Mouse (Mus musculus) liver, embryonic 11.5 days (tissue): ENCODE data around the gene Dlat. TPM values are rescaled to one million over a fixed set of nuclear protein-coding genes. Genes with fewer than 3 reads are reported as not detected.

Experiments
- ATAC-seq: fragments of 200-750 bp; cut with Nextera tagmentation; replicated peaks from 2 replicates; pipeline ENCODE4 v1.8.0; 2017; ENCODE audit warnings: moderate number of reproducible peaks, mild to moderate bottlenecking, moderate TSS enrichment, moderate library complexity; ENCODE audit not compliant: low FRiP score
- DNase-seq: peaks from one replicate; pipeline ENCODE4 v3.0.0-alpha.2; 2017; ENCODE audit warnings: low spot score
- H3K27ac ChIP-seq: fragments of 300-500 bp; sonication (generic); 2 replicates; pipeline ENCODE4 v1.5.1; 2014; ENCODE audit warnings: mild to moderate bottlenecking, low read depth, low read length, control low read depth
- H3K27me3 ChIP-seq: fragments of 300-500 bp; sonication (generic); replicated peaks from 2 replicates; pipeline ENCODE4 v1.6.1; 2014; ENCODE audit warnings: low read length, mixed read lengths; ENCODE audit not compliant: control insufficient read depth, insufficient read depth
- H3K36me3 ChIP-seq: fragments of 300-500 bp; sonication (generic); 2 replicates; pipeline ENCODE4 v1.6.1; 2014; ENCODE audit warnings: mild to moderate bottlenecking, low read length, moderate library complexity, mixed read lengths; ENCODE audit not compliant: control insufficient read depth, insufficient read depth
- H3K4me1 ChIP-seq: fragments of 300-500 bp; sonication (generic); replicated peaks from 2 replicates; pipeline ENCODE4 v1.6.1; 2014; ENCODE audit warnings: low read length, mixed read lengths; ENCODE audit not compliant: control insufficient read depth, insufficient read depth
- H3K4me2 ChIP-seq: fragments of 300-500 bp; sonication (generic); 2 replicates; pipeline ENCODE4 v1.6.1; 2014; ENCODE audit warnings: mild to moderate bottlenecking, control low read depth, moderate library complexity
- H3K4me3 ChIP-seq: fragments of 300-500 bp; sonication (generic); 2 replicates; pipeline ENCODE4 v1.5.1; 2014; ENCODE audit warnings: low read depth, low read length, control low read depth
- H3K9ac ChIP-seq: fragments of 300-500 bp; sonication (generic); 2 replicates; pipeline ENCODE4 v1.6.1; 2014; ENCODE audit warnings: low read depth, low read length, control low read depth
- H3K9me3 ChIP-seq: fragments of 300-500 bp; sonication (generic); 2 replicates; pipeline ENCODE4 v1.6.1; 2016; ENCODE audit warnings: low read length, inconsistent platforms, mixed read lengths; ENCODE audit not compliant: control insufficient read depth
- WGBS: fragments of 180-500 bp; shearing (Covaris S2); extraction: QIAGEN DNeasy Blood & Tissue Kit; methylation state at CpG from one replicate; pipeline ENCODE4 v1.1.7; 2014; 5-methylcytosine and 5-hydroxymethylcytosine counted together
- polyA plus RNA-seq: library from polyadenylated mRNA; unstranded; fragments of >200 nt; fragmentation: Nextera tagmentation; extraction: Ambion mirVana; gene quantifications from 2 replicates; pipeline ENCODE4 v1.2.1, GENCODE M21; 2014

The Dlat gene
- polyA plus RNA-seq, 1 experiment from 2014 or later: 77.3 TPM

GRCm38 (mm10) chr9:50604338-50604737 lies 55.2 kb downstream of the Dlat start:
- H3K4me2 ChIP-seq: peak overlapping the region; percentile 73
- H3K4me1 ChIP-seq: peaks cover 15% of the 10 kb centered on the region
- DNase-seq: no peak
- H3K9ac ChIP-seq: peak overlapping the region; percentile 85
- ATAC-seq: no peak; the same call in 1 of the 2 replicates
- peaks cover 23% of the 10 kb centered on the region; the same call in 1 of the 2 replicates for H3K36me3 ChIP-seq
- WGBS: 3% methylated on average over 6 of the region's 6 CpGs
- H3K27ac ChIP-seq: peak overlapping the region; percentile 66
- H3K27me3 ChIP-seq: no peaks in the 10 kb centered on the region
- no peaks in the 10 kb centered on the region for H3K9me3 ChIP-seq
- H3K4me3 ChIP-seq: peak overlapping the region; percentile 90

DNA sequence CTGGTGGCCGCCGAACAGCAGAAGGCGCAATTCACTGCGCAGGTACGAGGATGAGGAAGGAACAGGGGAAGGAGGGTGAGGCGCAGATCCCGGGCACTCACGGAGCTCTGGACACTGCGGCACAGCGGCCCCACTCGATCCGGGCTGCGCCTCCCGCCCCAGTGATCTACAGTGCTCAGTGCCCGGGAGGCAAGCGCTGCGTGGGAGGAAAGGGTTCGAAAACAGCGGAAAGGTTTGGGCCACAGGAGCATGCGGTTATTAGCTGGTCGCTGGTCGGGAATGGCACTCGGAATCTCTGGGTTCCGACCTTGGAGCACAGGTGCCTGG lies 55.6 kb downstream of the Dlat start:
- under 1% methylated on average over 24 of the region's 24 CpGs for WGBS
- DNase-seq (no peak), ATAC-seq (peak; percentile 72)
- Histone ChIP-seq H3K27me3 (no peaks in the 10 kb centered on the region), H3K4me3 (peak overlapping the region; percentile 90), H3K27ac (peak overlapping the region; percentile 66), H3K4me1 (peaks cover 15% of the 10 kb centered on the region), H3K36me3 (peaks cover 24% of the 10 kb centered on the region; the same call in 1 of the 2 replicates), H3K9ac (peak overlapping the region; percentile 85), H3K9me3 (no peaks in the 10 kb centered on the region), H3K4me2 (peak overlapping the region; percentile 73)

GRCm38 (mm10) chr9:50603189-50603997 lies 56.2 kb downstream of the Dlat start, which contains the start of the genes Sdhd and Timm8b:
Sdhd (minus strand) TSS chr9:50603812.
Timm8b (plus strand) TSS chr9:50603910.
- ATAC-seq: peak; percentile 90
- peak within 1 kb of the TSS; percentile 66 for H3K27ac ChIP-seq
- under 1% methylated on average over 48 of the region's 48 CpGs for WGBS

DNA sequence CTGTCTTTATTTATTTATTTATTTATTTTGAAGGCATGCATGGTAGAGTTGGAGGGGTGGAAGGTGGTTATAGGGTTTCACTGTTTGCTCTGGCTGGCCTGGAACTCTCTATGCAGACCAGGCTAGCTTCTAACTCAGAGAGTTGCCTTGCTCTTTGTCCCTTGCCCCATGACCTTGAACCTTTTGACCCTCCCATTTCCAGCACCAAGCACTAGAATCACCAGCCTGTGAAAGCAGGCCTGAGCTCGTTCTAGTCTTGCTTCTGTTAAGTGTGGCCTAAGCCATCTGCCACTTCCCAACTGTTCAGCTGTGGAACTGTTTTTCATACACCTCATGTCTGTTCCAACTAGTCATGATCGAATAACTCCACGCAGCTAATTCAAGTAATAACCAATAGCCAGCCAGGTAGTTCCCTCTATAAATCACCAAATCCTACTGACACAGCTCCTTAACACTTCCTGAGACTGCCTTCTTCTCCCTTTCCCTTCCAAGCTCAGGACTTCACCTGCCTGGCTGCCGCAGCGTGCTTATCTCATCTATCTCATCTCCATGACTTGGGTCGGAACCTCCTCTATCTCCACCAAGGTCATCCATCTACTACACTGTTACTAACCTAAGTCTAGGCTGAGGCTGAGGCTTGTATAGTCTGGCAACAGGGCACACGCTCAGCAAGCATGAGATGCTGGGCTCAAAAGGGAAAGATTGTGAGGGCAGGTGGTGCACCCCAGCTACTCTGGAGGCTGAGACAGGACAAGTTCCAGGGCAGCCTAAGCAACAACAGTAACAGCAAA lies 57.3 kb downstream of the Dlat start:
- peak overlapping the region; percentile 90 for H3K4me3 ChIP-seq
- H3K9me3 ChIP-seq: no peaks in the 10 kb centered on the region
- peak overlapping the region; percentile 66 for H3K27ac ChIP-seq
- peak overlapping the region; percentile 85 for H3K9ac ChIP-seq
- peaks cover 15% of the 10 kb centered on the region for H3K4me1 ChIP-seq
- 0 out of 2 replicates have a peak, but pooled peaks have one; percentile 5 for ATAC-seq
- no peak for DNase-seq
- no peaks in the 10 kb centered on the region for H3K27me3 ChIP-seq
- H3K4me2 ChIP-seq: peak overlapping the region; percentile 73
- peaks cover 31% of the 10 kb centered on the region for H3K36me3 ChIP-seq
- 54% methylated on average over 7 of the region's 7 CpGs for WGBS

More at GRCm38 (mm10) chr9:50603189-50603997, 56.2 kb downstream of the Dlat start, which contains the start of the genes Sdhd and Timm8b:
- Histone ChIP-seq H3K4me3 (peak within 1 kb of the TSS; percentile 90), H3K27me3 (no peaks in the 10 kb centered on the region), H3K9ac (peak within 1 kb of the TSS; percentile 85), H3K4me2 (peak within 1 kb of the TSS; percentile 73), H3K36me3 (peaks cover 27% of the 10 kb centered on the region), H3K4me1 (peaks cover 15% of the 10 kb centered on the region), H3K9me3 (no peaks in the 10 kb centered on the region)
- DNase-seq: peak; percentile 90

DNA sequence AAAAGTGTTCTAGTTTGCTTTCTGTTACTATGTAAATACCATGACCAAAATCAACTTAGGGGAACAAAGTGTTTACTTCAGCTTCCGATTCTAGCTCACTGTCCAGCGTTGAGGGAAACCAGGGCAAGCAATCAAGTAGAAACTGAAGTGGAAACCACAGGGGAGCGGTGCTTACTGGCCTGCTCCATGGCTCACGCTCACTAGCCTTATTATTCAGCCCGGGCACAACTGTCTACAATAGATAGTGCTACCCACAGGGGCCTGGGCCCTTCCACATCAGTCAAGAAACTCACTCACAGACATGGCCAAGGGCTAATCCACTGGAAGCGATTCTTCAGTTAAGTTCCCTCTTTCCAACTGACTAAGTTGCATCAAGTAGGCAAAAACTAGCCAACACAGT lies 58.0 kb downstream of the Dlat start:
- Histone ChIP-seq H3K9ac (peak overlapping the region; percentile 85), H3K4me1 (peaks cover 15% of the 10 kb centered on the region), H3K36me3 (peaks cover 36% of the 10 kb centered on the region), H3K27me3 (no peaks in the 10 kb centered on the region), H3K4me3 (peak overlapping the region; percentile 90), H3K4me2 (peak overlapping the region; percentile 73), H3K27ac (peak overlapping the region; percentile 66), H3K9me3 (no peaks in the 10 kb centered on the region)
- peak; percentile 78 for ATAC-seq
- WGBS: 43% methylated on average over 6 of the region's 6 CpGs
- peak; percentile 42 for DNase-seq

DNA sequence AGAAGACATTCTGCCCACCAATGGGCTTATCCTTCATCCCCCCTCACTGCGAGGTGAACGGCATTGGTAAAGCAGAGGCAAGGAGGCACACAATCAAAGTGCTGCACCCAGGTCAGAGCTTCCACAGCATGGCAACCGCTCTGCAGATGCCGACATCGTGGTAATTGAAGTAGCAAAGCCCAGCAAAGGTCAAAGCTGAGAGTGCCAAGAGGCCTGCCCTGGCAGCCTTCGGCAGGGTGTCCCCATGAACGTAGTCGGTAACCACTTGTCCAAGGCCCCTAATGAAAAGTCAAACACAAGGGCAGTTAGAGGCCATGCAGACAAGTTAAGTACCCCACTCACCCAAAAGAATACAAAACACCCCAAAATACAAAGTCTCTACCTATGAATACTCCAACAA lies 62.6 kb downstream of the Dlat start:
- Histone ChIP-seq H3K27ac (no peak overlapping the region), H3K27me3 (no peaks in the 10 kb centered on the region), H3K9me3 (no peaks in the 10 kb centered on the region), H3K4me3 (no peak overlapping the region), H3K4me2 (no peak overlapping the region), H3K4me1 (peaks cover 8% of the 10 kb centered on the region), H3K36me3 (peaks cover 40% of the 10 kb centered on the region), H3K9ac (no peak overlapping the region)
- WGBS: 93% methylated on average over 8 of the region's 8 CpGs
- no peak for ATAC-seq
- no peak for DNase-seq

DNA sequence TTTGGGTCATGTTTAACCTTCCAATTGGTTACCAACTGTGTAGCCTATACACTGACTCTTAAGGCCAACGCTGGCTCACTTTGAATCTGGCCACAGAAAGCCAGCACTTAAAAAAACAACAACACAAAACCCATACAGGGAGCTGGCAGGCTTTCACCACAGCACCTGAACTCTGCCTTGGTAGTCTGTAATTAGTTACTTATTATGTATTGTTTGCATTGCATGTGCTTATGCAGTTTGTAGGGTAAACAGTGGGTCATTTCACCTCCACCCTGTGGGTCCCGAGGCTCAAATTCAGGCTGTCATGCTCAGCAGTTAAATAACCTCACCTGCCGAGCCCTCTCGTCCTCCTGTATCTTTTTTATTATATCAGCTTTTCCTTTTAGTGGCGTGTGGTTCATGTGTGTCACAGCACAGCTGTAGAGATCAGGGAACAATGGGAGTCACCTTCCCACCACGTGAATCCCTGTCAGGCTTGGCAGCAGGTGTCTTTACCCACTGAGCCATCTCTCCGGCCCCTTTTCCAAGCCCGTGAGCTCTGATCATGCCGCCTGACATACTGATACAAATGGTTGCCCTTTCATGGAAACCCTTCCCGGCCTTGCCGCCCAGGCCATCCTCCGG lies 64.7 kb downstream of the Dlat start:
- Histone ChIP-seq H3K27ac (peak overlapping the region; percentile 60; the same call in 1 of the 2 replicates), H3K9ac (no peak overlapping the region), H3K4me2 (no peak overlapping the region), H3K4me1 (no peaks in the 10 kb centered on the region), H3K9me3 (no peaks in the 10 kb centered on the region), H3K27me3 (no peaks in the 10 kb centered on the region), H3K36me3 (peaks cover 37% of the 10 kb centered on the region), H3K4me3 (no peak overlapping the region)
- ATAC-seq (0 out of 2 replicates have a peak, but pooled peaks have one; percentile 46), DNase-seq (no peak)
- WGBS: 70% methylated on average over 12 of the region's 12 CpGs

GRCm38 (mm10) chr9:50593544-50593943 lies 66.0 kb downstream of the Dlat start:
- 71% methylated on average over 3 of the region's 3 CpGs for WGBS
- no peaks in the 10 kb centered on the region for H3K27me3 ChIP-seq
- H3K27ac ChIP-seq: no peak overlapping the region
- no peaks in the 10 kb centered on the region for H3K9me3 ChIP-seq
- no peak overlapping the region for H3K9ac ChIP-seq
- DNase-seq (no peak), ATAC-seq (no peak)
- no peaks in the 10 kb centered on the region for H3K4me1 ChIP-seq
- H3K4me2 ChIP-seq: no peak overlapping the region
- no peak overlapping the region for H3K4me3 ChIP-seq
- H3K36me3 ChIP-seq: peaks cover 26% of the 10 kb centered on the region
